Mouse (Mus musculus): ENCODE measurements around the gene Mrpl52. TPM values are rescaled to one million over a fixed set of nuclear protein-coding genes. Genes with fewer than 3 reads are reported as not detected.

Mrpl52 gene
- polyA plus RNA-seq, 1 experiment from 2014 or later: 255 TPM

GRCm38 (mm10) chr14:54428421-54428820 is 1.7 kb downstream of the Mrpl52 start:
- H3K27ac ChIP-seq: no peak overlapping the region
- no peak for ATAC-seq (ENCODE audit: low FRiP score)
- no peak overlapping the region for H3K4me3 ChIP-seq
- no peak overlapping the region for H3K4me2 ChIP-seq (replicated peaks)
- peaks cover 41% of the 10 kb centered on the region for H3K4me1 ChIP-seq
- H3K36me3 ChIP-seq: 0 out of 2 replicates have a peak, but pooled peaks cover 4% of the 10 kb centered on the region
- 93% methylated on average over 5 of the region's 5 CpGs for WGBS
- no peak overlapping the region for H3K9ac ChIP-seq
- peaks cover 14% of the 10 kb centered on the region for H3K27me3 ChIP-seq
- H3K9me3 ChIP-seq (replicated peaks): no peaks in the 10 kb centered on the region

- peak overlapping the region; percentile 60 for H3K4me2 ChIP-seq (replicated peaks)
These were observed 2.8 kb downstream of the Mrpl52 start for GRCm38 (mm10) chr14:54429332-54430093.

GRCm38 (mm10) chr14:54430406-54431145 is 3.9 kb downstream of the Mrpl52 start:
- H3K9ac ChIP-seq: peak overlapping the region; percentile 86
- H3K4me2 ChIP-seq (replicated peaks): peak overlapping the region; percentile 60
- peaks cover 52% of the 10 kb centered on the region for H3K4me1 ChIP-seq
- no peaks in the 10 kb centered on the region for H3K9me3 ChIP-seq (replicated peaks)
- peaks cover 14% of the 10 kb centered on the region for H3K27me3 ChIP-seq
- peak overlapping the region; percentile 67 for H3K4me3 ChIP-seq
- H3K27ac ChIP-seq: peak overlapping the region; percentile 89
- 2% methylated on average over 18 of the region's 18 CpGs for WGBS
- ATAC-seq (ENCODE audit: low FRiP score): no peak
- 0 out of 2 replicates have a peak, but pooled peaks cover 4% of the 10 kb centered on the region for H3K36me3 ChIP-seq

More at GRCm38 (mm10) chr14:54429332-54430093, 2.8 kb downstream of the Mrpl52 start:
- WGBS: 66% methylated on average over 7 of the region's 7 CpGs
- H3K4me1 ChIP-seq: peaks cover 52% of the 10 kb centered on the region
- H3K27ac ChIP-seq: peak overlapping the region; percentile 64
- H3K27me3 ChIP-seq: peaks cover 14% of the 10 kb centered on the region
- H3K9me3 ChIP-seq (replicated peaks): no peaks in the 10 kb centered on the region
- H3K4me3 ChIP-seq: no peak overlapping the region
- ATAC-seq (ENCODE audit: low FRiP score): no peak
- 0 out of 2 replicates have a peak, but pooled peaks cover 4% of the 10 kb centered on the region for H3K36me3 ChIP-seq
- H3K9ac ChIP-seq: no peak overlapping the region

GRCm38 (mm10) chr14:54431334-54432077 is 4.8 kb downstream of the Mrpl52 start, which contains the start of gene Mmp14:
TSS of gene Mmp14 (plus strand) at chr14:54431612.
- Histone ChIP-seq H3K9ac (peak within 1 kb of the TSS; percentile 86), H3K9me3 (replicated peaks) (no peaks in the 10 kb centered on the region), H3K4me1 (peaks cover 48% of the 10 kb centered on the region), H3K4me2 (replicated peaks) (peak within 1 kb of the TSS; percentile 60), H3K36me3 (0 out of 2 replicates have a peak, but pooled peaks cover 4% of the 10 kb centered on the region), H3K27me3 (peaks cover 14% of the 10 kb centered on the region), H3K27ac (peak within 1 kb of the TSS; percentile 89), H3K4me3 (peak within 1 kb of the TSS; percentile 67)
- ATAC-seq (ENCODE audit: low FRiP score): peak; percentile 41
- under 1% methylated on average over 49 of the region's 49 CpGs for WGBS

- Histone ChIP-seq H3K27ac (peak overlapping the region; percentile 89), H3K4me2 (replicated peaks) (peak overlapping the region; percentile 60), H3K27me3 (peaks cover 14% of the 10 kb centered on the region), H3K9ac (peak overlapping the region; percentile 86), H3K9me3 (replicated peaks) (no peaks in the 10 kb centered on the region), H3K36me3 (0 out of 2 replicates have a peak, but pooled peaks cover 4% of the 10 kb centered on the region), H3K4me3 (peak overlapping the region; percentile 67), H3K4me1 (peaks cover 48% of the 10 kb centered on the region)
- peak; percentile 36 for ATAC-seq (ENCODE audit: low FRiP score)
- WGBS: 3% methylated on average over 54 of the region's 54 CpGs
These were observed 5.5 kb downstream of the Mrpl52 start for GRCm38 (mm10) chr14:54432078-54432836.

- Histone ChIP-seq H3K36me3 (0 out of 2 replicates have a peak, but pooled peaks cover 4% of the 10 kb centered on the region), H3K27ac (peak overlapping the region; percentile 89), H3K4me3 (peak overlapping the region; percentile 67), H3K4me1 (peaks cover 43% of the 10 kb centered on the region), H3K9ac (peak overlapping the region; percentile 86), H3K27me3 (peaks cover 14% of the 10 kb centered on the region), H3K9me3 (replicated peaks) (no peaks in the 10 kb centered on the region), H3K4me2 (replicated peaks) (peak overlapping the region; percentile 60)
- ATAC-seq (ENCODE audit: low FRiP score): 0 out of 2 replicates have a peak, but pooled peaks have one; percentile 14
- WGBS: 46% methylated on average over 16 of the region's 17 CpGs
These were observed 6.4 kb downstream of the Mrpl52 start for GRCm38 (mm10) chr14:54432837-54433830.

GRCm38 (mm10) chr14:54433941-54434531 is 7.3 kb downstream of the Mrpl52 start:
- WGBS: 68% methylated on average over 12 of the region's 12 CpGs
- peaks cover 43% of the 10 kb centered on the region for H3K4me1 ChIP-seq
- no peaks in the 10 kb centered on the region for H3K9me3 ChIP-seq (replicated peaks)
- H3K9ac ChIP-seq: peak overlapping the region; percentile 86; the same call in 1 of the 2 replicates
- H3K4me2 ChIP-seq (replicated peaks): peak overlapping the region; percentile 60
- peaks cover 9% of the 10 kb centered on the region for H3K36me3 ChIP-seq
- ATAC-seq (ENCODE audit: low FRiP score): no peak
- no peak overlapping the region for H3K27ac ChIP-seq
- H3K27me3 ChIP-seq: peaks cover 14% of the 10 kb centered on the region
- H3K4me3 ChIP-seq: peak overlapping the region; percentile 67

GRCm38 (mm10) chr14:54435194-54435918 is 8.6 kb downstream of the Mrpl52 start:
- Histone ChIP-seq H3K9me3 (replicated peaks) (no peaks in the 10 kb centered on the region), H3K27me3 (peaks cover 14% of the 10 kb centered on the region), H3K9ac (no peak overlapping the region), H3K4me3 (no peak overlapping the region), H3K27ac (no peak overlapping the region), H3K4me1 (peaks cover 30% of the 10 kb centered on the region), H3K36me3 (peaks cover 22% of the 10 kb centered on the region), H3K4me2 (replicated peaks) (no peak overlapping the region)
- WGBS: 86% methylated on average over 11 of the region's 11 CpGs
- ATAC-seq (ENCODE audit: low FRiP score): no peak

- Histone ChIP-seq H3K9ac (no peak overlapping the region), H3K27me3 (no peaks in the 10 kb centered on the region), H3K27ac (no peak overlapping the region), H3K4me1 (peaks cover 13% of the 10 kb centered on the region; the same call in 1 of the 2 replicates), H3K4me3 (no peak overlapping the region), H3K36me3 (peaks cover 34% of the 10 kb centered on the region), H3K4me2 (replicated peaks) (no peak overlapping the region), H3K9me3 (replicated peaks) (no peaks in the 10 kb centered on the region)
- WGBS: 87% methylated on average over 12 of the region's 12 CpGs
- ATAC-seq (ENCODE audit: low FRiP score): no peak
These were observed 12.4 kb downstream of the Mrpl52 start for GRCm38 (mm10) chr14:54439155-54439554.

GRCm38 (mm10) chr14:54439610-54440009 is 12.9 kb downstream of the Mrpl52 start:
- H3K4me2 ChIP-seq (replicated peaks): no peak overlapping the region
- H3K36me3 ChIP-seq: peaks cover 34% of the 10 kb centered on the region
- no peak overlapping the region for H3K9ac ChIP-seq
- peaks cover 9% of the 10 kb centered on the region; the same call in 1 of the 2 replicates for H3K4me1 ChIP-seq
- no peak overlapping the region for H3K4me3 ChIP-seq
- no peaks in the 10 kb centered on the region for H3K27me3 ChIP-seq
- no peak overlapping the region for H3K27ac ChIP-seq
- ATAC-seq (ENCODE audit: low FRiP score): no peak
- WGBS: 60% methylated on average over 7 of the region's 7 CpGs
- no peaks in the 10 kb centered on the region for H3K9me3 ChIP-seq (replicated peaks)

All from hindbrain, embryonic 12.5 days (tissue).